Mouse (Mus musculus) brown adipose tissue, adult 24 weeks (tissue): ENCODE measurements around the gene Aspg. TPM values are rescaled to one million over a fixed set of nuclear protein-coding genes. Genes with fewer than 3 reads are reported as not detected.
A peak's percentile ranks its signal among the peaks of the same experiment; 100 is the strongest.

ENCODE experiments used
- H3K27ac ChIP-seq: fragments of 200-500 bp; replicated peaks from 2 replicates; pipeline ENCODE4 v1.5.1; 2012; ENCODE audit warnings: low read depth, mild to moderate bottlenecking, low read length
- H3K4me1 ChIP-seq: fragments of 200-500 bp; 2 replicates; pipeline ENCODE4 v1.6.1; 2012; ENCODE audit warnings: low read length, mixed read lengths; ENCODE audit not compliant: control insufficient read depth, insufficient read depth, insufficient read length
- H3K4me3 ChIP-seq: fragments of 200-500 bp; 2 replicates; pipeline ENCODE4 v1.5.1; 2012; ENCODE audit warnings: low read depth, mild to moderate bottlenecking, low read length, moderate library complexity; ENCODE audit not compliant: insufficient read depth
- polyA plus RNA-seq: library from polyadenylated mRNA; stranded (reverse); fragments of >200 nt; gene quantifications from 2 replicates; pipeline ENCODE4 v1.2.4, GENCODE M21; 2012; ENCODE audit not compliant: missing spikeins, insufficient read depth, insufficient read length

The Aspg gene
- polyA plus RNA-seq, 1 experiment: 60.4 TPM

- peaks cover 3% of the 10 kb centered on the region; the same call in 1 of the 2 replicates for H3K4me1 ChIP-seq
- no peak overlapping the region for H3K4me3 ChIP-seq
- no peak overlapping the region for H3K27ac ChIP-seq
These were observed 1.6 kb upstream of the Aspg start for GRCm38 (mm10) chr12:112104890-112105289.

DNA sequence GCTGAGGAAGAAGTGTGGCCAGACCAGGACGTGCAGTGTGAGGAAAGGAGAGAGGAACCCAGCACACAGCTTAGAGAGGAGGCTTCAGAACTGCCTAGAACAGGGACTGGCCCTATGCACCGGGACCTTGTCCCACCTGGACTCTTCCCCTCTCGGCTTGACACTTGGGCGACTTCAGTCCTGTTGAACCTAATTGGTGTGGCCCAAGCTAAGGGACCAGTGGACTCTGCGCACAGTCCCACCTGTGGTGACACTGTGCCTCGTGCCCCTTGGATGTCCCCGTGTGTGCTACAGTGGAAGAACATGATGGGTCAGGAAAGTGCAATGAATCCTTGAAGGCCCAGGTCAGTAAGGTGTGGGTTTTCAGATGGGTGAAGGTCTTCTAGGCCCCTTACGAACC is 1.2 kb downstream of the Aspg start:
- Histone ChIP-seq H3K4me3 (peak overlapping the region; percentile 51), H3K27ac (peak overlapping the region; percentile 25; the same call in 1 of the 2 replicates), H3K4me1 (peaks cover 6% of the 10 kb centered on the region; the same call in 1 of the 2 replicates)

DNA sequence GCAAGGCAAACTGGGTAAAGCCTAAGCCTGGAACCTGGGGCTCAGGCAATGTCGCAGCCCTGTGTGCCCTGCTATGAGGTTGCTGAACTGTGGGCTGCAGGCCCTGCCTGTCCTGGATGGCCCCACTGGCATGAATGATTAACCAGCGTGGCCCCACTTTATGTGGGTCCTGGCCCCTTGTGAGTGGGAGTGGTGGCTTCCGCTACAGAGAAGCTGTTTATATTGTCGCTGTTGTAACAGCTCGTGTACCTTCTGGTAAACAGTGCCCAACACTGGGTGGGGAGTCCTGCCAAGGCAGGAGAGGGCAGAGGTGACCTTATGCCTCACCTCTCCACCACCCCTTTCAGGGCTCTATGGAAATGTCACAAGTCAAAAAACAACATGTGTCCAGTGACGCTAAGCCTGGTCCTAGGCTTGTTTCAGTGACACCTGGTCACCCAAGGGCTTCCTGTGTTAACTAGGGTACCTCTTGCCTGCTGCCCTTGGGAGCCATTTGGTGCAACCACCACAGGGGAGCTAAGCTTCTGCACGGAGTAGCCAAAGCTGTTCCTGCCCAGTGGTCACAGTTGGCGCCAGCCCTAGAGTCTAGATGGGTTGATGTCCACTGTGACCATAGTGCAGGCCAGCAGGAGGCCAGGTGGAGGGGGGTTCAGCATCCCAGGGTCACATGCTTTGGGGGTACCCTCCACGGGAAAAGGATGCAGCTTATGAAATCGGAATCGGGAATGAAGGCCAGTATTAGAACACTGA is 2.4 kb downstream of the Aspg start:
- H3K27ac ChIP-seq: peak overlapping the region; percentile 71
- H3K4me3 ChIP-seq: no peak overlapping the region
- peaks cover 6% of the 10 kb centered on the region; the same call in 1 of the 2 replicates for H3K4me1 ChIP-seq

- Histone ChIP-seq H3K4me3 (no peak overlapping the region), H3K4me1 (peaks cover 6% of the 10 kb centered on the region; the same call in 1 of the 2 replicates), H3K27ac (no peak overlapping the region; the same call in 1 of the 2 replicates)
These were observed 3.2 kb downstream of the Aspg start for GRCm38 (mm10) chr12:112109701-112110100.

GRCm38 (mm10) chr12:112111323-112111722 is 4.8 kb downstream of the Aspg start:
- no peak overlapping the region for H3K27ac ChIP-seq

GRCm38 (mm10) chr12:112112235-112112634 is 5.8 kb downstream of the Aspg start:
- no peak overlapping the region for H3K4me3 ChIP-seq
- no peak overlapping the region for H3K27ac ChIP-seq
- peaks cover 6% of the 10 kb centered on the region; the same call in 1 of the 2 replicates for H3K4me1 ChIP-seq

More at GRCm38 (mm10) chr12:112111323-112111722, 4.8 kb downstream of the Aspg start:
- H3K4me1 ChIP-seq: peaks cover 6% of the 10 kb centered on the region; the same call in 1 of the 2 replicates
- no peak overlapping the region for H3K4me3 ChIP-seq

- Histone ChIP-seq H3K27ac (no peak overlapping the region), H3K4me1 (peaks cover 6% of the 10 kb centered on the region; the same call in 1 of the 2 replicates), H3K4me3 (no peak overlapping the region)
These were observed 6.4 kb downstream of the Aspg start for GRCm38 (mm10) chr12:112112686-112113396.

GRCm38 (mm10) chr12:112113710-112114109 is 7.2 kb downstream of the Aspg start:
- peaks cover 4% of the 10 kb centered on the region; the same call in 1 of the 2 replicates for H3K4me1 ChIP-seq

GRCm38 (mm10) chr12:112117006-112117405 is 10.5 kb downstream of the Aspg start:
- no peak overlapping the region for H3K27ac ChIP-seq
- H3K4me3 ChIP-seq: no peak overlapping the region
- H3K4me1 ChIP-seq: peaks cover 14% of the 10 kb centered on the region

More at GRCm38 (mm10) chr12:112113710-112114109, 7.2 kb downstream of the Aspg start:
- Histone ChIP-seq H3K4me3 (no peak overlapping the region), H3K27ac (no peak overlapping the region)

GRCm38 (mm10) chr12:112117649-112118048 is 11.2 kb downstream of the Aspg start:
- H3K27ac ChIP-seq: no peak overlapping the region
- H3K4me1 ChIP-seq: peaks cover 13% of the 10 kb centered on the region
- H3K4me3 ChIP-seq: no peak overlapping the region

GRCm38 (mm10) chr12:112121188-112121587 is 14.7 kb downstream of the Aspg start:
- Histone ChIP-seq H3K27ac (no peak overlapping the region), H3K4me3 (no peak overlapping the region), H3K4me1 (peaks cover 13% of the 10 kb centered on the region)

DNA sequence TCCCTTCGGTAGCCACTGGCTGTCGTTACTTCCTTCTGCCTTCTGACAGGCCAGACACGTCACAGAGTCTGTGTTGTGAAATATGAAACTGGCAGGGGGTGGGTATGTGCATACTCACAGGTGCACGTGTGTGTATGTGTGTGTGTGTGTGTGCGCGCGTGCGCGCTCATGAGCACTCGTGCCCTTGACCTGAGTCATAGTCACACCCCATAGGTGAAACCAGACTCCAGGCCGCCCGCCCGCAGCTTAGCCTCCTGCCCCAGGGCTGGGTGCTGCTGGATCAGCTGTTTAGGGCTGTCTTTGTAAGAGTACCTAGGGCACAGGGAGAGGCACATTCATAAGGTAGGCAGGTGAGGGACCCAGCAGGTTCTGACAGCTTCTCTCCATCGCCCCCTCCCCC is 19.4 kb downstream of the Aspg start:
- no peak overlapping the region for H3K4me3 ChIP-seq
- H3K4me1 ChIP-seq: peaks cover 17% of the 10 kb centered on the region
- no peak overlapping the region for H3K27ac ChIP-seq

GRCm38 (mm10) chr12:112126931-112127635 is 20.6 kb downstream of the Aspg start:
- no peak overlapping the region for H3K27ac ChIP-seq
- H3K4me3 ChIP-seq: no peak overlapping the region

DNA sequence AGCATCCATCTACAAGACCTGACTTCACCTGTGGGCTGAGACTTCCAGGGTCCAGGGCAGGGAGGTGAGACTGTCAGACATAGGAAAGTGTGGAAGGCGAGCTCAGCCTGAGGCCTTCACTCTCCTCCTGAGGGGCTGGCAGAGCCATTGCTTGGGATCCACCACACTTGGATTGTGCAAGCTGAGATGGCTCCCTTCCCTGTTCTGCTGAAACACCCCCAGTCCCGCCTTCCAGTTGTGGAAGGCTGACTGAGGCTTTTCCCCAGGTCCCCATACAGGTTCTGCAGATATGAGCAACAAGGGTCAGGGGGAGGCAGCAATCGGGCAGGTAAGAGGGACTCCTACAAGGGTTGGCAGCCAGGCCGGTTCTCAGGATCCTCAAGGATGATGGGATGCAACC is 22.0 kb downstream of the Aspg start:
- Histone ChIP-seq H3K4me1 (peaks cover 7% of the 10 kb centered on the region; the same call in 1 of the 2 replicates), H3K4me3 (no peak overlapping the region), H3K27ac (no peak overlapping the region)

More at GRCm38 (mm10) chr12:112126931-112127635, 20.6 kb downstream of the Aspg start:
- peaks cover 7% of the 10 kb centered on the region; the same call in 1 of the 2 replicates for H3K4me1 ChIP-seq
